Mouse (Mus musculus) fibroblast of lung, adult 2 months (primary cell): Measurements from ENCODE around the gene Apoa4.

ENCODE experiments used
- DNase-seq: peaks from one replicate; pipeline ENCODE4 v3.0.0-alpha.2; 2011; ENCODE audit warnings: low read depth

The Apoa4 gene

DNA sequence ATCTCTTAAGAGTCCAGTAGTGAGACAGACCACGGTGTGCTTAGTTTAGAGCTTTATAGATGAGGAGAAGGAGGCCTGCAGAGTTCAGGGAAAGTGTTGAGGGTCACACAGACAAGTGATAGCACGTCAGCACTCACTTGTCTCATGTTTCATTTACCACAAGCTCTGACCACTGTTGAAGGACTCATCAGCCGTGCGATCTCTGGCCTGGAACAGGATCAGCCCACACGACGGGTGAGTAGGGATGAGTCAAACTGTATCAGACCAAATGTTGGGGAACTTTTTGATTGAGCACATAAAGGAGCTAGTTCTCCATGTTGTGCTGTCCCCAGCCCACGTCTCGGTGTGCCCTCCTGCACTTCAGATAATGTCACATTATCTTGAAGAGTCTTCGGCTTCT lies 34.0 kb downstream of the Apoa4 start:
- no peak for DNase-seq

DNA sequence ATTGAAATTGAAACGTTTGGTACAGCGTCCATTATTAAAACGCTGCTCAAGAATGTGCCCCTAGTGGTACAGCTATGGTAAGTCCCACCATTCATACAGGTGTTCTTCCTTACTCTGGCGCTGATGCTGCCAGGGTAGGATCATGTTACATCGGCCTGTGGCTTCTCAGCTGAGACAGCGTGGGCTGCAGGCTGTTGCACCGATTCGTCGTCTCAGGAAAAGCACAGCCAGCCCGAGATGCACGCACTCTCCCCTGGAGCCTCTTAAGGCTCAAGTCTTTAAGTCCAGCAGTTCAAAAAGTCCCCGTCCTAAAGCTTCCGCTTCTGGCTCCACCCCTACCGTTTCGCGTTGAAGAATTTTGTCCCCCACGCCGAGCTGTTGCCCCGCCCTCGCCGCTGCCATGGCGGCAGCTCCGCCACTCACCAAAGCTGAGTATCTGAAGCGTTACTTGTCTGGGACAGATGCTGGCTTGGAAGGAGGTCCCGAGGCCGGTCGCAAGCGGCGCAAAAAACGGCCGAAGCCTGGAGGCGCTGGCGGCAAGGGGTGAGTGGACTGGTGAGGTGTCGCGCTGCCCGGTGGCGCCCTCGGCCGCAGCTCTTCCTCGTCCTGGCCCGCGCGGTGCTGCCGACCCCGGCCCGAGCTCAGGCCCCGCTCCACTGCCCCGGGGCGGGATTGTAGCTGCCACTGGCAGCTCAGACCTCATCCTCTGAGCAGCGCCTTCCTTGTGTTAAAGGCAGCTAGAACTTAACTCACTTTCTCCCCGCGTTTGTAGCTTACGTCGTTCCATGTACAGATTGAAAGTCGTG lies 42.3 kb downstream of the Apoa4 start, which contains the start of gene Bud13:
Gene Bud13, plus strand, starts transcription at position 378 of the 806 bp plus-strand sequence.
- peak; percentile 76 for DNase-seq
